Mouse (Mus musculus) skeletal muscle tissue, postnatal 0 days (tissue): Measurements from ENCODE around the gene Zcchc9. TPM values are rescaled to one million over a fixed set of nuclear protein-coding genes. Genes with fewer than 3 reads are reported as not detected.

ENCODE experiments used
- microRNA-seq, 2 experiments: library from miRNA; unstranded; fragments of <30 nt; microRNA quantifications; one replicate each; pipeline ENCODE4; 2016
- polyA plus RNA-seq: library from polyadenylated mRNA; unstranded; fragments of >200 nt; fragmentation: Nextera tagmentation; extraction: Ambion mirVana; gene quantifications from 2 replicates; pipeline ENCODE4 v1.2.1, GENCODE M21; 2015

Zcchc9 gene
- 15.9 and 17.0 TPM in 2 replicates for polyA plus RNA-seq

DNA sequence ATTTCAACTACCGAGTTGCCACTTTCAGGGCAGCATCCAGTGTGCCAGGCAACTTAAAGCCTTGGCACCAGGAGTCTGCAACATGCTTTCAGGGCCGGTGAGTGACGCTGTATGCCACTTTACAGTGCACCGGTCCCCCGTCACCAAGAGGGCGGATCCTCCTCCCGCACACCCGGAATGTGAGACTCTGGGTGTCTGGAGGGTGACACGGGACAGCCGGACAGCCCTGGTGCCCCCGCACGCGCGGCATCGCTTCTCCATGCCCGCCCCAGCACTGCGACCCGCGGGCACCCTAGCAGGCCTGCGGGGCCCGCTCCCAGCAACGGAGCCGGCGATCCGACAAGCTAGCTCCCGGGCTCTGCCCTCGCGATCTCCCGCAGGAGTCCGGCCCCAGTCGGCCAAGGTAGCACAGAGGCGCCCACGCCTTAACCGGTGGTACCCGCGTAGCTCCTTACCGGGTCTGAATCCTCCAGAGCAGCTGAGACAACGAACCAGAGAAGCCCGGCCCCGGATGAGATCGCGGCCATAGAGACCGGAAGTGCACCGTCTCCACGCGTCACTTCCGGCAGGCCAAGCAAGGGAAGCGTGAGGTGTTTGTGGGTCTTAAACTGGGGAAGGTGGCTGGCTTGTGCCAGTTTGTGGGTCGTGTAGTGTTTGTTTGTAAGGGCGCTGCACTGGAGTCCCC lies at the start of gene Zcchc9:
Gene Zcchc9, minus strand, starts transcription at position 551 of the 685 bp plus-strand sequence.

Small RNA genes lying within 50 kb of the gene (microRNA-seq; reads per million reads assigned to microRNA genes)
- 0 reads per million in 2 experiments for gene Gm27656

Other genes with a start within 250 kb of the Zcchc9 start
- not detected in 2 replicates for gene Acot12, start 66.2 kb downstream of the Zcchc9 start, polyA plus RNA-seq
- gene Ckmt2, start 69.2 kb upstream of the Zcchc9 start, polyA plus RNA-seq = 537 and 686 TPM in 2 replicates